11 mouse cellular contexts compared by ENCODE assay signal in genomic region chr1:35889731-35890499, GRCm38 (mm10).
DNase-seq lines count a peak whose midpoint lies in the region; ATAC-seq and TF ChIP-seq lines count a peak whose summit lies in the region.
"Had no signal": no experiment of that assay in that cellular context is flagged by ENCODE, and none has a peak within 500 bp of the region (broad histone marks: within the 10 kb centered on the region; RNA-seq: fewer than 3 reads in every experiment).

No protein-coding gene starts in this region.

- no peak overlapping the region for H3K27ac ChIP-seq in hindbrain, embryonic 12.5 days
- H3K27ac ChIP-seq in hindbrain, embryonic 13.5 days: no peak overlapping the region
- H3K27ac ChIP-seq in MEL (ENCODE audit: control insufficient read depth, low read depth, low read length): no peak overlapping the region
- H3K27ac ChIP-seq: liver, embryonic 13.5 days had no signal

- no peak overlapping the region for H3K4me3 ChIP-seq in hindbrain, embryonic 12.5 days
- H3K4me3 ChIP-seq in hindbrain, embryonic 13.5 days: no peak overlapping the region
- no peak overlapping the region for H3K4me3 ChIP-seq in MEL (ENCODE audit: control insufficient read depth in 1 of 2, insufficient read depth in 1 of 2, low read depth in 2 of 2, low read length in 2 of 2)
- H3K4me3 ChIP-seq: heart, embryonic 12.5 days; liver, embryonic 13.5 days; myocyte had no signal

- intact Hi-C loops in left cerebral cortex, postnatal 10 days (cut with DNase I): no loop called here

- TF ChIP-seq RAD21 in MEL (IDR thresholded peaks at IDR 0.05; ENCODE audit: low read depth, low read length): no peak

- H3K4me2 ChIP-seq in hindbrain, embryonic 12.5 days (replicated peaks): no peak overlapping the region
- no peak overlapping the region for H3K4me2 ChIP-seq in hindbrain, embryonic 13.5 days
- H3K4me2 ChIP-seq: heart, embryonic 12.5 days; liver, embryonic 13.5 days had no signal

- no peaks in the 10 kb centered on the region for H3K79me2 ChIP-seq in MEL (ENCODE audit: control insufficient read depth, insufficient read depth, low read length, poor library complexity)

- TF ChIP-seq CTCF in MEL (IDR thresholded peaks at IDR 0.05 in 2 of 3, conservative IDR thresholded peaks at IDR 0.05 in 1 of 3; ENCODE audit: control insufficient read depth in 1 of 3, insufficient read depth in 1 of 3, low read depth in 2 of 3, low read length in 3 of 3, poor library complexity in 1 of 3, severe bottlenecking in 1 of 3): no peak

- H3K36me3 ChIP-seq in hindbrain, embryonic 12.5 days: no peaks in the 10 kb centered on the region
- H3K36me3 ChIP-seq in hindbrain, embryonic 13.5 days: no peaks in the 10 kb centered on the region
- H3K36me3 ChIP-seq in MEL (ENCODE audit: control insufficient read depth in 1 of 2, insufficient read depth in 2 of 2, low read length in 2 of 2): no peaks in the 10 kb centered on the region
- H3K36me3 ChIP-seq: heart, embryonic 12.5 days; liver, embryonic 13.5 days had no signal

- 62% methylated on average over 19 of the region's 19 CpGs for WGBS in hindbrain, embryonic 12.5 days
- 58% methylated on average over 19 of the region's 19 CpGs for WGBS in hindbrain, embryonic 13.5 days

- TF ChIP-seq EP300 in MEL (IDR thresholded peaks at IDR 0.05; ENCODE audit: low read depth in 1 of 2, low read length in 2 of 2): 0 out of 4 replicates have a peak, but pooled peaks have one; percentile 5 to 8

- peaks cover 8% of the 10 kb centered on the region; the same call in 1 of the 2 replicates for H3K9me3 ChIP-seq in hindbrain, embryonic 12.5 days (replicated peaks)
- peaks cover 8% of the 10 kb centered on the region for H3K9me3 ChIP-seq in hindbrain, embryonic 13.5 days
- no peaks in the 10 kb centered on the region for H3K9me3 ChIP-seq in MEL (replicated peaks; ENCODE audit: insufficient read depth, low read length)

- peak; percentile 52; the same call in 1 of the 2 replicates for ATAC-seq in hindbrain, embryonic 12.5 days (ENCODE audit: low FRiP score)
- no peak for ATAC-seq in hindbrain, embryonic 13.5 days (ENCODE audit: low FRiP score)

- H3K4me1 ChIP-seq in hindbrain, embryonic 12.5 days: no peaks in the 10 kb centered on the region
- H3K4me1 ChIP-seq in hindbrain, embryonic 13.5 days (replicated peaks): peaks cover 3% of the 10 kb centered on the region; the same call in 1 of the 2 replicates
- peaks cover 0 to 4% of the 10 kb centered on the region in 2 experiments; a peak in 1 of 4 replicates for H3K4me1 ChIP-seq in MEL (ENCODE audit: control insufficient read depth in 1 of 2, insufficient read depth in 2 of 2, low read length in 2 of 2)

- H3K27me3 ChIP-seq in hindbrain, embryonic 12.5 days: no peaks in the 10 kb centered on the region; the same call in 1 of the 2 replicates
- no peaks in the 10 kb centered on the region for H3K27me3 ChIP-seq in hindbrain, embryonic 13.5 days
- H3K27me3 ChIP-seq in MEL (ENCODE audit: control insufficient read depth in 1 of 2, insufficient read depth in 2 of 2, low read length in 2 of 2): no peaks in the 10 kb centered on the region
- H3K27me3 ChIP-seq: heart, embryonic 12.5 days; liver, embryonic 13.5 days had no signal

- H3K9ac ChIP-seq in hindbrain, embryonic 12.5 days: no peak overlapping the region
- no peak overlapping the region for H3K9ac ChIP-seq in hindbrain, embryonic 13.5 days
- no peak overlapping the region for H3K9ac ChIP-seq in MEL (ENCODE audit: control insufficient read depth, low read depth, low read length, poor library complexity, severe bottlenecking)
- H3K9ac ChIP-seq: heart, embryonic 12.5 days; liver, embryonic 13.5 days had no signal

- no peak for TF ChIP-seq POLR2A in MEL (IDR thresholded peaks at IDR 0.05; ENCODE audit: control insufficient read depth in 1 of 2, insufficient read depth in 1 of 2, low read depth in 1 of 2, low read length in 2 of 2, poor library complexity in 1 of 2)

- DNase-seq in B cell, adult 2 months: peak; percentile 6 to 12
- DNase-seq in MEL (ENCODE audit: low read depth, low spot score): peak; percentile 28
- DNase-seq in retina, embryonic 14.5 days (ENCODE audit: low spot score): peak; percentile 53
- DNase-seq in left cerebral cortex, postnatal 10 days (ENCODE audit: extremely low spot score in 1 of 2, low spot score in 2 of 2): no peak
- DNase-seq in right cerebral cortex, postnatal 25 days: no peak
- DNase-seq: liver, embryonic 13.5 days; lung, postnatal 36 days had no signal

TF ChIP-seq in MEL, 35 proteins besides CTCF, POLR2A, EP300 and RAD21:
- no peak for TF ChIP-seq SIN3A (IDR thresholded peaks at IDR 0.05; ENCODE audit: low read length)
- no peak for TF ChIP-seq USF1 (IDR thresholded peaks at IDR 0.05; ENCODE audit: low read depth, low read length)
- no peak for TF ChIP-seq POLR2AphosphoS2 (IDR thresholded peaks at IDR 0.05; ENCODE audit: low read length)
- TF ChIP-seq ZC3H11A (IDR thresholded peaks at IDR 0.05; ENCODE audit: low read depth, low read length): no peak
- TF ChIP-seq RCOR1 (IDR thresholded peaks at IDR 0.05; ENCODE audit: low read depth, low read length): no peak
- TF ChIP-seq GATA1 (IDR thresholded peaks at IDR 0.05; ENCODE audit: low read depth, low read length): no peak
- no peak for TF ChIP-seq GABPA (IDR thresholded peaks at IDR 0.05; ENCODE audit: low read depth, low read length)
- no peak for TF ChIP-seq NRF1 (IDR thresholded peaks at IDR 0.05; ENCODE audit: insufficient read depth, low read depth, low read length, poor library complexity, severe bottlenecking)
- no peak for TF ChIP-seq ELF1 (IDR thresholded peaks at IDR 0.05; ENCODE audit: low read depth, low read length)
- TF ChIP-seq HCFC1 (IDR thresholded peaks at IDR 0.05; ENCODE audit: low read depth, low read length): no peak

Comparison
In these comparisons a context has a peak if more than half of its experiments do, and no peak if none do; other contexts are left out.
1. DNase-seq: peak in B cell, adult 2 months (2 of 2), MEL (single experiment) and retina, embryonic 14.5 days (single experiment); none in left cerebral cortex, postnatal 10 days (0 of 2) and right cerebral cortex, postnatal 25 days (single experiment).